Mouse (Mus musculus) layer of hippocampus, postnatal 36 days (tissue): ENCODE data around the gene Cs. TPM values are rescaled to one million over a fixed set of nuclear protein-coding genes. Genes with fewer than 3 reads are reported as not detected.
A peak's percentile ranks its signal among the peaks of the same experiment; 100 is the strongest.

Experiments used
- DNase-seq, 2 experiments: peaks; one replicate each; pipeline ENCODE4 v3.0.0; 2022
- total RNA-seq, 2 experiments: library from RNA; stranded (reverse); gene quantifications; 2 replicates each; pipeline ENCODE4 v1.2.3; 2021

The Cs gene
- total RNA-seq, 2 experiments from 2014 or later, result 224 to 234 TPM

- DNase-seq, result peak; percentile 41 to 45
These were observed 2.0 kb upstream of the Cs start for GRCm38 (mm10) chr10:128335582-128335981.

- no peak for DNase-seq
These were observed 1.3 kb upstream of the Cs start for GRCm38 (mm10) chr10:128336195-128336594.

- no peak for DNase-seq
These were observed 937 bp upstream of the Cs start for GRCm38 (mm10) chr10:128336597-128336996.

- DNase-seq, result no peak
These were observed 881 bp downstream of the Cs start for GRCm38 (mm10) chr10:128338415-128338814.

- DNase-seq, result no peak
These were observed 1.4 kb downstream of the Cs start for GRCm38 (mm10) chr10:128338948-128339347.

GRCm38 (mm10) chr10:128340257-128340656 is 2.7 kb downstream of the Cs start:
- no peak for DNase-seq

GRCm38 (mm10) chr10:128343436-128343835 is 5.9 kb downstream of the Cs start:
- no peak for DNase-seq

GRCm38 (mm10) chr10:128344568-128345275 is 7.2 kb downstream of the Cs start:
- DNase-seq, result peak; percentile 62 to 66

- DNase-seq, result no peak
These were observed 10.0 kb downstream of the Cs start for GRCm38 (mm10) chr10:128347541-128347940.

GRCm38 (mm10) chr10:128358796-128359195 is 21.3 kb downstream of the Cs start:
- no peak for DNase-seq

GRCm38 (mm10) chr10:128359226-128359625 is 21.7 kb downstream of the Cs start:
- no peak for DNase-seq

- DNase-seq, result no peak
These were observed 24.3 kb downstream of the Cs start for GRCm38 (mm10) chr10:128361836-128362235.

- no peak for DNase-seq
These were observed 25.0 kb downstream of the Cs start for GRCm38 (mm10) chr10:128362568-128362967.

- no peak for DNase-seq
These were observed 30.4 kb downstream of the Cs start for GRCm38 (mm10) chr10:128367899-128368401.

- DNase-seq, result peak; percentile 91 to 93
These were observed 31.1 kb downstream of the Cs start, which contains the start of gene Coq10a for GRCm38 (mm10) chr10:128368402-128369217. Gene Coq10a, minus strand, starts transcription at chr10:128368997.

- DNase-seq, result no peak
These were observed 31.6 kb downstream of the Cs start for GRCm38 (mm10) chr10:128369218-128369543.

- no peak for DNase-seq
These were observed 32.1 kb downstream of the Cs start for GRCm38 (mm10) chr10:128369599-128369998.

GRCm38 (mm10) chr10:128370021-128370420 is 32.5 kb downstream of the Cs start:
- DNase-seq, result no peak

- no peak for DNase-seq
These were observed 33.1 kb downstream of the Cs start for GRCm38 (mm10) chr10:128370601-128371000.

- no peak for DNase-seq
These were observed 34.6 kb downstream of the Cs start for GRCm38 (mm10) chr10:128372142-128372541.

GRCm38 (mm10) chr10:128372989-128373748 is 35.6 kb downstream of the Cs start:
- DNase-seq, result no peak

GRCm38 (mm10) chr10:128374393-128374792 is 36.9 kb downstream of the Cs start:
- DNase-seq, result no peak

GRCm38 (mm10) chr10:128376099-128376454 is 38.5 kb downstream of the Cs start:
- DNase-seq, result no peak
